Mouse (Mus musculus): ENCODE data around the gene Mob3c.

The Mob3c gene

GRCm38 (mm10) chr4:115881183-115881582 lies 53.3 kb downstream of the Mob3c start:
- DNase-seq (ENCODE audit: low spot score), result peak; percentile 81

- DNase-seq (ENCODE audit: low spot score), result no peak
These were observed 54.3 kb downstream of the Mob3c start for GRCm38 (mm10) chr4:115882195-115882594.

- DNase-seq (ENCODE audit: low spot score), result no peak
These were observed 56.1 kb downstream of the Mob3c start, which contains the start of gene Kncn for GRCm38 (mm10) chr4:115884022-115884421. TSS of gene Kncn (plus strand) at chr4:115884400.
